Mouse (Mus musculus) liver, embryonic 18 days (tissue): ENCODE measurements around the gene Pak6. TPM values are rescaled to one million over a fixed set of nuclear protein-coding genes. Genes with fewer than 3 reads are reported as not detected.

Experiments
- polyA plus RNA-seq: library from polyadenylated mRNA; depleted of rRNA; stranded (reverse); fragments of >200 nt; gene quantifications from 2 replicates; pipeline ENCODE4 v1.2.3, GENCODE M21; 2012; rRNA removed

Gene Pak6
- polyA plus RNA-seq, result 0.22 and 0.24 TPM in 2 replicates

GRCm38 (mm10) chr2:118662902-118663803, at the start of gene Pak6:
TSS of gene Pak6 (plus strand) at chr2:118663303.

GRCm38 (mm10) chr2:118703913-118704730, 41.0 kb downstream of the Pak6 start, which contains the start of gene Ankrd63:
TSS of gene Ankrd63 (minus strand) at chr2:118703963.

GRCm38 (mm10) chr2:118728337-118728736, 65.2 kb downstream of the Pak6 start, which contains the start of gene Plcb2:
TSS of gene Plcb2 (minus strand) at chr2:118728438.

GRCm38 (mm10) chr2:118745232-118745884, 82.3 kb downstream of the Pak6 start, which contains the start of gene Inafm2:
TSS of gene Inafm2 (plus strand) at chr2:118745758.

Other genes with a start within 250 kb of the Pak6 start
- 74.7 and 76.9 TPM in 2 replicates for gene Srp14, start 183.6 kb upstream of the Pak6 start, polyA plus RNA-seq
- gene Bmf, start 113.6 kb upstream of the Pak6 start, polyA plus RNA-seq, result 1.8 and 2.4 TPM in 2 replicates
- 16.4 and 18.4 TPM in 2 replicates for gene Bub1b, start 65.1 kb upstream of the Pak6 start, polyA plus RNA-seq
- gene Ankrd63, start 40.7 kb downstream of the Pak6 start, polyA plus RNA-seq, result 0.08 and 0.17 TPM in 2 replicates
- 4.8 and 7.0 TPM in 2 replicates for gene Plcb2, start 65.1 kb downstream of the Pak6 start, polyA plus RNA-seq
- gene Inafm2, start 82.5 kb downstream of the Pak6 start, polyA plus RNA-seq, result 4.7 and 5.1 TPM in 2 replicates
- 0.90 and 1.00 TPM in 2 replicates for gene Ccdc9b, start 99.4 kb downstream of the Pak6 start, polyA plus RNA-seq
- gene Phgr1, start 109.5 kb downstream of the Pak6 start, polyA plus RNA-seq, result not detected in 2 replicates
- gene Disp2, start 116.4 kb downstream of the Pak6 start, polyA plus RNA-seq, result 0.10 and 0.11 TPM in 2 replicates
- gene Knstrn, start 150.7 kb downstream of the Pak6 start, polyA plus RNA-seq, result 24.7 and 25.4 TPM in 2 replicates
- 66.9 and 78.6 TPM in 2 replicates for gene Ivd, start 198.7 kb downstream of the Pak6 start, polyA plus RNA-seq
- gene Bahd1, start 237.1 kb downstream of the Pak6 start, polyA plus RNA-seq, result 4.2 and 5.0 TPM in 2 replicates